Mouse (Mus musculus) testis, adult 2 months (tissue): ENCODE data around the gene Tsen54.

Source experiments
- CTCF ChIP-seq: fragments of 200-500 bp; IDR thresholded peaks from 2 replicates; pipeline ENCODE4 v1.5.1; 2012; ENCODE audit warnings: low read depth, mild to moderate bottlenecking, inconsistent platforms, low read length, moderate library complexity; ENCODE audit not compliant: control insufficient read depth, insufficient read depth, insufficient replicate concordance
- POLR2A ChIP-seq: fragments of 200-500 bp; IDR thresholded peaks from 2 replicates; pipeline ENCODE4 v1.6.1; 2012; ENCODE audit warnings: low read depth, mild to moderate bottlenecking, inconsistent platforms, low read length, moderate library complexity; ENCODE audit not compliant: control insufficient read depth

DNA sequence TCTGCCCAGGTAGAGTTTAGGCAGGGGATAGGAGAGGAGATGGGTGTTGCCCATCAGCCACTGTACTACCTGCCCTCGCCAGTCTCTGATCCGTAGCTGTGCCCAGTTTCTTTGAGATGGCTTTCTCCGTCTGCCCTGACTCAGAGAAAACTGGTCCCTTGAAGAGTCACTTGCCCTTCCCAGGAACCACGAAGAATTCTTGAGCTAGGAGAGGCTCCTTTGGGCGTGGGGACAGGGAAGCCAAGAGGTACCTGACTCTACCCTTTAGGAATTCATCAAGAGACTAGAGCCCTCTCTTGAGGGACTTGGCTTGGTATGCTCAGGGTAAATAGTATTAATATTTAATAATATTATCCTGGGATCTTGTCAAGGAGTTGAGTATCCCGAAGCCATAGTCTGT, 13.1 kb downstream of the Tsen54 start:
- no peak for TF ChIP-seq CTCF
- no peak for TF ChIP-seq POLR2A
